Mouse (Mus musculus) heart, embryonic 13.5 days (tissue): Measurements from ENCODE around the gene Rpl37a. TPM values are rescaled to one million over a fixed set of nuclear protein-coding genes. Genes with fewer than 3 reads are reported as not detected.

Source experiments
- polyA plus RNA-seq: library from polyadenylated mRNA; unstranded; fragments of >200 nt; fragmentation: Nextera tagmentation; extraction: Ambion mirVana; gene quantifications from 2 replicates; pipeline ENCODE4 v1.2.1, GENCODE M21; 2015

The Rpl37a gene
- polyA plus RNA-seq, 1 experiment from 2014 or later: 1,013 TPM

Other genes starting within 250 kb of the Rpl37a start
- not detected in 2 replicates for gene March4, start 174.4 kb upstream of the Rpl37a start, polyA plus RNA-seq
- gene Smarcal1, start 128.0 kb upstream of the Rpl37a start, polyA plus RNA-seq: 13.9 and 15.0 TPM in 2 replicates
- not detected in 2 replicates for gene Ankar, start 10.7 kb upstream of the Rpl37a start, polyA plus RNA-seq
- gene Igfbp2, start 113.2 kb downstream of the Rpl37a start, polyA plus RNA-seq: 85.0 and 87.3 TPM in 2 replicates
- gene Igfbp5, start 163.6 kb downstream of the Rpl37a start, polyA plus RNA-seq: 110 and 126 TPM in 2 replicates